Mouse (Mus musculus) cerebellum, adult 8-10 months (tissue): ENCODE data around the gene A430078G23Rik.

ENCODE experiments used
- DNase-seq: peaks from one replicate; pipeline ENCODE4 v3.0.0; 2022

The A430078G23Rik gene

GRCm38 (mm10) chr8:3350747-3351146, 2.5 kb upstream of the A430078G23Rik start:
- DNase-seq, result no peak

- no peak for DNase-seq
Measured at GRCm38 (mm10) chr8:3352715-3353114, 500 bp upstream of the A430078G23Rik start.

- DNase-seq, result no peak
Measured at GRCm38 (mm10) chr8:3353811-3354442, 712 bp downstream of the A430078G23Rik start.

- no peak for DNase-seq
Measured at GRCm38 (mm10) chr8:3354443-3354812, 1.2 kb downstream of the A430078G23Rik start.

GRCm38 (mm10) chr8:3355586-3355985, 2.4 kb downstream of the A430078G23Rik start:
- no peak for DNase-seq

- DNase-seq, result peak; percentile 85
Measured at GRCm38 (mm10) chr8:3358060-3358459, 4.8 kb downstream of the A430078G23Rik start.

GRCm38 (mm10) chr8:3367086-3367485, 13.9 kb downstream of the A430078G23Rik start:
- DNase-seq, result no peak

GRCm38 (mm10) chr8:3368091-3368490, 14.9 kb downstream of the A430078G23Rik start:
- no peak for DNase-seq

- DNase-seq, result no peak
Measured at GRCm38 (mm10) chr8:3375748-3376147, 22.5 kb downstream of the A430078G23Rik start.

- no peak for DNase-seq
Measured at GRCm38 (mm10) chr8:3376641-3377274, 23.5 kb downstream of the A430078G23Rik start.

- DNase-seq, result peak; percentile 31
Measured at GRCm38 (mm10) chr8:3387286-3387685, 34.1 kb downstream of the A430078G23Rik start.

GRCm38 (mm10) chr8:3388591-3389338, 35.5 kb downstream of the A430078G23Rik start:
- no peak for DNase-seq

GRCm38 (mm10) chr8:3389506-3389905, 36.3 kb downstream of the A430078G23Rik start:
- DNase-seq, result no peak

- no peak for DNase-seq
Measured at GRCm38 (mm10) chr8:3392293-3392692, 39.1 kb downstream of the A430078G23Rik start.

GRCm38 (mm10) chr8:3392771-3393710, 39.8 kb downstream of the A430078G23Rik start, which contains the start of gene Arhgef18:
TSS of gene Arhgef18 (plus strand) at chr8:3393006.
- peak; percentile 75 for DNase-seq

GRCm38 (mm10) chr8:3394600-3394999, 41.4 kb downstream of the A430078G23Rik start:
- DNase-seq, result no peak

- DNase-seq, result no peak
Measured at GRCm38 (mm10) chr8:3395246-3395645, 42.0 kb downstream of the A430078G23Rik start.

- no peak for DNase-seq
Measured at GRCm38 (mm10) chr8:3397597-3397996, 44.4 kb downstream of the A430078G23Rik start.

GRCm38 (mm10) chr8:3400509-3400908, 47.3 kb downstream of the A430078G23Rik start:
- DNase-seq, result no peak

GRCm38 (mm10) chr8:3407417-3407816, 54.2 kb downstream of the A430078G23Rik start:
- DNase-seq, result no peak

- no peak for DNase-seq
Measured at GRCm38 (mm10) chr8:3411085-3411484, 57.9 kb downstream of the A430078G23Rik start.

GRCm38 (mm10) chr8:3411901-3412301, 58.7 kb downstream of the A430078G23Rik start:
- DNase-seq, result no peak

- no peak for DNase-seq
Measured at GRCm38 (mm10) chr8:3412816-3413215, 59.6 kb downstream of the A430078G23Rik start.
